In genomic region chr10:18022312-18022711, GRCm38 (mm10) we compare ENCODE assay signal across 7 mouse cellular contexts. TPM values are rescaled to one million over a fixed set of nuclear protein-coding genes. Genes with fewer than 3 reads are reported as not detected.
DNase-seq lines count a peak whose midpoint lies in the region; ATAC-seq lines count a peak whose summit lies in the region.

No protein-coding gene starts in this region.

- intact Hi-C loops in gastrocnemius, postnatal 36 days (cut with DNase I), result no loop called here
- intact Hi-C loops in left cerebral cortex, postnatal 4 days (cut with DNase I), result no loop called here

- peak overlapping the region; percentile 70 for H3K4me3 ChIP-seq in intestine, embryonic 14.5 days (ENCODE audit: low read depth, low read length)
- H3K4me3 ChIP-seq in midbrain, embryonic 11.5 days (ENCODE audit: low read depth, low read length), result peak overlapping the region; percentile 72

- peaks cover 9% of the 10 kb centered on the region for H3K4me1 ChIP-seq in intestine, embryonic 14.5 days (replicated peaks; ENCODE audit: control insufficient read depth, insufficient read depth, low read length)
- H3K4me1 ChIP-seq in midbrain, embryonic 11.5 days (ENCODE audit: control insufficient read depth, insufficient read depth, low read length), result no peaks in the 10 kb centered on the region

- H3K27me3 ChIP-seq in intestine, embryonic 14.5 days (replicated peaks; ENCODE audit: control insufficient read depth, insufficient read depth, low read length), result no peaks in the 10 kb centered on the region
- H3K27me3 ChIP-seq in midbrain, embryonic 11.5 days (ENCODE audit: control insufficient read depth, insufficient read depth, low read length), result no peaks in the 10 kb centered on the region

- peaks cover 11% of the 10 kb centered on the region for H3K36me3 ChIP-seq in intestine, embryonic 14.5 days (ENCODE audit: control insufficient read depth, insufficient read depth, low read length)
- H3K36me3 ChIP-seq in midbrain, embryonic 11.5 days (ENCODE audit: control insufficient read depth, insufficient read depth, low read length), result peaks cover 5% of the 10 kb centered on the region; the same call in 1 of the 2 replicates

- H3K9ac ChIP-seq in intestine, embryonic 14.5 days (ENCODE audit: low read length), result peak overlapping the region; percentile 91
- peak overlapping the region; percentile 94 for H3K9ac ChIP-seq in midbrain, embryonic 11.5 days (ENCODE audit: low read length)

- H3K4me2 ChIP-seq in intestine, embryonic 14.5 days (ENCODE audit: low read length), result peak overlapping the region; percentile 60
- peak overlapping the region; percentile 75 for H3K4me2 ChIP-seq in midbrain, embryonic 11.5 days

- peak; percentile 83 for DNase-seq in adrenal gland, postnatal 10 days
- DNase-seq in embryo, embryonic 11.5 days (ENCODE audit: low read depth, low spot score), result peak; percentile 61
- DNase-seq in gastrocnemius, postnatal 36 days, result peak; percentile 23 to 51
- peak; percentile 86 for DNase-seq in intestine, embryonic 14.5 days (ENCODE audit: low spot score)
- DNase-seq in left cerebral cortex, postnatal 4 days, result peak; percentile 63
- DNase-seq in midbrain, embryonic 11.5 days (ENCODE audit: low spot score, missing footprints), result peak; percentile 96
- peak; percentile 36 for DNase-seq in skeletal muscle tissue, adult 2 months (ENCODE audit: low read depth, low spot score)

- no peaks in the 10 kb centered on the region for H3K9me3 ChIP-seq in intestine, embryonic 14.5 days (ENCODE audit: control insufficient read depth, low read length)
- no peaks in the 10 kb centered on the region for H3K9me3 ChIP-seq in midbrain, embryonic 11.5 days (ENCODE audit: control insufficient read depth, low read length)

- under 1% methylated on average over 21 of the region's 21 CpGs for WGBS in intestine, embryonic 14.5 days
- WGBS in midbrain, embryonic 11.5 days, result under 1% methylated on average over 21 of the region's 21 CpGs

- ATAC-seq in intestine, embryonic 14.5 days (replicated peaks; ENCODE audit: low FRiP score, low TSS enrichment, low read depth), result peak; percentile 88
- peak; percentile 78 for ATAC-seq in midbrain, embryonic 11.5 days (ENCODE audit: low FRiP score)

- peak overlapping the region; percentile 97 for H3K27ac ChIP-seq in intestine, embryonic 14.5 days (ENCODE audit: low read depth)
- H3K27ac ChIP-seq in midbrain, embryonic 11.5 days (ENCODE audit: low read depth, low read length), result peak overlapping the region; percentile 81

RNA-seq across cellular contexts. Expression of gene Abracl, which starts 0.8 kb away (rescaled TPM):
- total RNA-seq in adrenal gland, postnatal 10 days (2021), result 10 to 100 TPM; 31.0 to 40.1 TPM
- total RNA-seq in gastrocnemius, postnatal 36 days (2021), result 1 to 10 TPM; 2.7 to 4.5 TPM
- polyA plus RNA-seq in intestine, embryonic 14.5 days (2014; fragmentation: Nextera tagmentation; extraction: Ambion mirVana), result 158 and 172 TPM in 2 replicates
- total RNA-seq in left cerebral cortex, postnatal 4 days (2021), result 10 to 100 TPM; 40.1 to 49.3 TPM
- 178 and 189 TPM in 2 replicates for polyA plus RNA-seq in midbrain, embryonic 11.5 days (2014; fragmentation: Nextera tagmentation; extraction: Ambion mirVana)

RNA-seq across cellular contexts. Expression of gene Reps1, which starts 33.3 kb away (rescaled TPM):
- 10 to 100 TPM; 32.3 to 39.3 TPM for total RNA-seq in adrenal gland, postnatal 10 days (2021)
- 10 to 100 TPM; 20.3 to 24.7 TPM for total RNA-seq in gastrocnemius, postnatal 36 days (2021)
- 18.3 and 19.8 TPM in 2 replicates for polyA plus RNA-seq in intestine, embryonic 14.5 days (2014; fragmentation: Nextera tagmentation; extraction: Ambion mirVana)
- 10 to 100 TPM; 64.1 to 69.4 TPM for total RNA-seq in left cerebral cortex, postnatal 4 days (2021)
- 27.1 TPM in 2 replicates for polyA plus RNA-seq in midbrain, embryonic 11.5 days (2014; fragmentation: Nextera tagmentation; extraction: Ambion mirVana)

Comparison
In these comparisons a context has a peak if more than half of its experiments do, and no peak if none do; other contexts are left out.
1. Peak in every context shown above with its lines: DNase-seq, ATAC-seq, H3K4me3 ChIP-seq and H3K27ac ChIP-seq.
2. DNase-seq: peak in every context shown above with its lines; median percentile 96 in midbrain, embryonic 11.5 days; 86 in intestine, embryonic 14.5 days; 83 in adrenal gland, postnatal 10 days; 63 in left cerebral cortex, postnatal 4 days; 61 in embryo, embryonic 11.5 days; 37 in gastrocnemius, postnatal 36 days; 36 in skeletal muscle tissue, adult 2 months.
3. RNA of gene Abracl, which starts 0.8 kb away (total RNA-seq): 40.1 to 49.3 TPM in left cerebral cortex, postnatal 4 days and 31.0 to 40.1 TPM in adrenal gland, postnatal 10 days; 2.7 to 4.5 TPM in gastrocnemius, postnatal 36 days; every median in the first group is over 4 times any median in the second.